Mouse (Mus musculus) hindbrain, embryonic 15.5 days (tissue): Measurements from ENCODE around the gene Lysmd3. TPM values are rescaled to one million over a fixed set of nuclear protein-coding genes. Genes with fewer than 3 reads are reported as not detected.
"Not testable (repeated sequence)": the region's sequence is repeated elsewhere in the genome, so short reads cannot be mapped to it uniquely, and the experiment has no call there.

Source experiments
- ATAC-seq: fragments of 200-750 bp; cut with Nextera tagmentation; 2 replicates; pipeline ENCODE4 v1.8.0; 2017; ENCODE audit warnings: low read depth, moderate number of reproducible peaks, moderate TSS enrichment; ENCODE audit not compliant: low FRiP score
- H3K27ac ChIP-seq: fragments of 300-500 bp; sonication (generic); replicated peaks from 2 replicates; pipeline ENCODE4 v1.5.1; 2015; ENCODE audit warnings: mild to moderate bottlenecking, inconsistent platforms
- H3K27me3 ChIP-seq: fragments of 300-500 bp; sonication (generic); 2 replicates; pipeline ENCODE4 v1.6.1; 2015; ENCODE audit warnings: control low read depth, inconsistent platforms
- H3K36me3 ChIP-seq: fragments of 300-500 bp; sonication (generic); 2 replicates; pipeline ENCODE4 v1.6.1; 2015; ENCODE audit warnings: control low read depth, inconsistent platforms
- H3K4me1 ChIP-seq: fragments of 300-500 bp; sonication (generic); replicated peaks from 2 replicates; pipeline ENCODE4 v1.6.1; 2015; ENCODE audit warnings: control low read depth, inconsistent platforms
- H3K4me2 ChIP-seq: fragments of 300-500 bp; sonication (generic); 2 replicates; pipeline ENCODE4 v1.6.1; 2015; ENCODE audit warnings: moderate library complexity, mild to moderate bottlenecking, inconsistent platforms
- H3K4me3 ChIP-seq: fragments of 300-500 bp; sonication (generic); 2 replicates; pipeline ENCODE4 v1.5.1; 2015; ENCODE audit warnings: mild to moderate bottlenecking, inconsistent platforms
- H3K9ac ChIP-seq: fragments of 300-500 bp; sonication (generic); 2 replicates; pipeline ENCODE4 v1.6.1; 2015; ENCODE audit warnings: inconsistent platforms
- H3K9me3 ChIP-seq: fragments of 300-500 bp; sonication (generic); 2 replicates; pipeline ENCODE4 v1.6.1; 2016; ENCODE audit warnings: control low read depth, inconsistent platforms
- WGBS: fragments of 180-500 bp; shearing (Covaris S2); methylation state at CpG from one replicate; pipeline ENCODE4 v1.1.7; 2015; 5-methylcytosine and 5-hydroxymethylcytosine counted together
- polyA plus RNA-seq: library from polyadenylated mRNA; unstranded; fragments of >200 nt; fragmentation: Nextera tagmentation; extraction: Ambion mirVana; gene quantifications from 2 replicates; pipeline ENCODE4 v1.2.1, GENCODE M21; 2015

Gene Lysmd3
- polyA plus RNA-seq = 17.3 and 19.3 TPM in 2 replicates

GRCm38 (mm10) chr13:81657351-81658052, at the start of gene Lysmd3:
TSS of gene Lysmd3 (plus strand) at chr13:81657663.
- WGBS = under 1% methylated on average over 65 of the region's 73 CpGs
- no peaks in the 10 kb centered on the region for H3K36me3 ChIP-seq

GRCm38 (mm10) chr13:81610349-81610748, 47.1 kb upstream of the Lysmd3 start:
- no peaks in the 10 kb centered on the region for H3K9me3 ChIP-seq
- no peak overlapping the region for H3K4me3 ChIP-seq
- no peak for ATAC-seq
- WGBS = 91% methylated on average over 4 of the region's 4 CpGs
- no peak overlapping the region for H3K9ac ChIP-seq
- no peaks in the 10 kb centered on the region for H3K4me1 ChIP-seq
- no peaks in the 10 kb centered on the region for H3K36me3 ChIP-seq
- H3K27me3 ChIP-seq = no peaks in the 10 kb centered on the region
- no peak overlapping the region for H3K27ac ChIP-seq
- no peak overlapping the region for H3K4me2 ChIP-seq

More at GRCm38 (mm10) chr13:81657351-81658052, at the start of gene Lysmd3:
- H3K4me3 ChIP-seq = peak within 1 kb of the TSS; percentile 73
- peaks cover 23% of the 10 kb centered on the region for H3K4me1 ChIP-seq
- H3K9me3 ChIP-seq = no peaks in the 10 kb centered on the region
- peak within 1 kb of the TSS; percentile 90 for H3K27ac ChIP-seq
- H3K9ac ChIP-seq = peak within 1 kb of the TSS; percentile 80
- peak within 1 kb of the TSS; percentile 68 for H3K4me2 ChIP-seq
- no peaks in the 10 kb centered on the region for H3K27me3 ChIP-seq
- ATAC-seq = peak; percentile 100

DNA sequence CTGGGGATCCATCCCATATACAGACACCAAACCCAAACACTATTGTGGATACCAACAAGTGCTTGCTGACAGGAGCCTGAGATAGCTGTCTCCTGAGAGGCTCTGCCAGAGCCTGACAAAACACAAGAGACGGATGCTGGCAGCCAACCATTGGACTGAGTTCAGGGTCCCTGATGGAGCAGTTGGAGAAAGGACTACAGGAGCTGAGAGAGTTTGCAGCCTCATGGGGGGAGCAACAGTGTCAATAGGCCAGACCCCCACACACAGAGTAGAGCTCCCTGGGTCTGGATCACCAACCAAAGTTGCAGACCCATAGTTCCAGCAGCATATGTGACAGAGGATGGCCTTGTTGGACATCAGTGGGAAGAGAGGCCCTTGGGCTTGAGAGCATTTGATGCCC, 29.6 kb upstream of the Lysmd3 start:
- H3K9ac ChIP-seq, H3K4me2 ChIP-seq, H3K4me1 ChIP-seq, H3K4me3 ChIP-seq, H3K9me3 ChIP-seq, H3K27ac ChIP-seq, H3K27me3 ChIP-seq, H3K36me3 ChIP-seq: not testable (repeated sequence)
- WGBS = 47% methylated on average over 1 of the region's 1 CpGs
- ATAC-seq = peak; percentile 20; the same call in 1 of the 2 replicates

DNA sequence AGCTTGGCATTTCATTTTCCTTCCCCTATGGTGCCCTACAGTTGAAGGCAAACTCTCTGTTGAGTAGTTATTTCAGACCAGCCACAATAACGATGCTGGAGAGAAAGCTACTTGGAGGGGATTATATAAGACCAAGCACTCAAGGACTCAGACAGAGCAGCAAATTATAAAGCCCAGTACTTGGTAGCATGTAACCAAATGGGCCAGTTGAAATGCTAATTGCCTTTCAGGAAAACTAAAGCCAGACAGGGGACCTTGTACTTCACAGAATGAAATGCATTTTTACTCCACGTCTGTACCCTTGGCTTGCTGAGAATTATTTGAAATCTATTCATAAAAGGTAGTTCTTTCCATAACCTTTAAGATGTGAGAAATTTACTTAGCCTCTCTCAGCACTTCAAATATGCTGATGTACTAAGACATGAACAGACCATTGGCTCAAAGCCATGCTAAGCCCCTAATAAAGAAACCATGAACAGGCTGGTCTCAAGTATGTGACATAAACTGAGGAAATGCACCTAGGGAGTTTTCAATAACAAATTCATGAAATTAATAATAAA, 28.8 kb upstream of the Lysmd3 start:
- no peak for ATAC-seq
- WGBS = 17% methylated on average over 2 of the region's 2 CpGs
- H3K9ac ChIP-seq = no peak overlapping the region
- H3K4me2 ChIP-seq = no peak overlapping the region
- H3K27ac ChIP-seq = no peak overlapping the region
- H3K36me3 ChIP-seq = no peaks in the 10 kb centered on the region
- H3K9me3 ChIP-seq = no peaks in the 10 kb centered on the region
- peaks cover 6% of the 10 kb centered on the region; the same call in 1 of the 2 replicates for H3K27me3 ChIP-seq
- no peak overlapping the region for H3K4me3 ChIP-seq
- H3K4me1 ChIP-seq = peaks cover 9% of the 10 kb centered on the region

GRCm38 (mm10) chr13:81629395-81629794, 28.1 kb upstream of the Lysmd3 start:
- Histone ChIP-seq H3K9me3 (no peaks in the 10 kb centered on the region), H3K36me3 (no peaks in the 10 kb centered on the region), H3K27me3 (peaks cover 6% of the 10 kb centered on the region; the same call in 1 of the 2 replicates), H3K9ac (no peak overlapping the region), H3K4me1 (peaks cover 9% of the 10 kb centered on the region), H3K4me3 (no peak overlapping the region), H3K4me2 (no peak overlapping the region), H3K27ac (no peak overlapping the region)
- WGBS = 25% methylated on average over 3 of the region's 3 CpGs
- no peak for ATAC-seq

DNA sequence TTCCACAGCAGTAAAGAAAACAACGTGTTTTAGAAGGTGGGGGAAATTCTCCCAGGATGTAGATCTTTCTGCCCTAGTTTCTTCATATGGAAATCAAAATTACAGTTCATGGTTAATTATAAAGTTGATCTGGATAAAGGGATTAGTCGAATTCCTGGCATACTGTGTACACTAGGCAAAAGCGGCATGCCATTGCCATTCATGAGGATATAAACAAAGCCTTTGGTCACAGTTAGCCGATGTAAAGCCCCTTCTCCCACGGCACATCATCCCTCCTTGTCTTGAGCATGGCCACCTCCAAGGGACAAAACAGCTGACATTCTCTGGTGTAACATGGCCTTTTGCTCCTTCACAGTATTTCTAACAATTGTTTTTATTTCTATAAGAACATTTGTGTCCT, 26.9 kb upstream of the Lysmd3 start:
- peaks cover 9% of the 10 kb centered on the region for H3K4me1 ChIP-seq
- peaks cover 6% of the 10 kb centered on the region; the same call in 1 of the 2 replicates for H3K27me3 ChIP-seq
- 8% methylated on average over 5 of the region's 5 CpGs for WGBS
- peak overlapping the region; percentile 17 for H3K4me2 ChIP-seq
- H3K4me3 ChIP-seq = no peak overlapping the region
- no peak overlapping the region for H3K27ac ChIP-seq
- H3K9ac ChIP-seq = no peak overlapping the region
- no peak for ATAC-seq
- H3K9me3 ChIP-seq = no peaks in the 10 kb centered on the region
- H3K36me3 ChIP-seq = no peaks in the 10 kb centered on the region

DNA sequence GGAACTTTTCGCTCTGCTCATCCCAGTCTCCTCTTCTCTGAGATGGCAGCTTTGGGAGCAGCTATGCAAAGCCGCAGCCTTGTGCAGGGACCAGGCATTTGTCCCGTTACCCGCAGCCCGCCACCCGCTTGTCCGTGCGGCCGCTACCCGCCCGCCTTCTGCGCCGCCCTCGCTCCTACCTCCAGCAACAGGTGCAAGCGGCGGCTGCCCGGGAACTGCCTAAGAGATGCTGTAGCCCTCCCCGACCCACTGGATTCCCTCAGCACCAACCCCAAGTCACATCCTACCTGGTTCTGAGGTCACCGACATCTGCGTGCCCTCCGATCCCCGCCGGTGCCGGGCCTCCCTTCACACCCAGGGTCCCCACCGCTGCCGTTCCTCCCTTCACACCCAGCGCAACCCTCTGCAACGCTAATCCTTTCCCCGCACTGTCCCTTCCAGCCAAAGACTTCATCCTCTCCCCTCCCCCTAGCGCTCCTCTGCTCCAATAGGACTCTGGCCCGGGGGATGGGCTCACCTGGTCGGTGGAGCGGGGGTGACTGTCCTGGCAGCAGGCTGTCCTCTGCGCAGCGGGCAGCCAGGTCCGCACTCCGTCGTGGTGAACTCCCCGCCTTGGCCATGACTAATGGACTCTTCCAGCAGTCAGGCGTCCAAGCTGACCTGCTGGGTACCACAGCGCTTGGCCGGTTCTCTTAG, 24.6 kb upstream of the Lysmd3 start, which contains the start of gene Adgrv1:
Adgrv1 (minus strand) TSS at position 435 of the 696 bp plus-strand sequence.
- H3K36me3 ChIP-seq = no peaks in the 10 kb centered on the region
- peak; percentile 99 for ATAC-seq
- H3K9ac ChIP-seq = peak within 1 kb of the TSS; percentile 47
- peaks cover 6% of the 10 kb centered on the region; the same call in 1 of the 2 replicates for H3K27me3 ChIP-seq
- H3K4me1 ChIP-seq = peaks cover 9% of the 10 kb centered on the region
- no peaks in the 10 kb centered on the region for H3K9me3 ChIP-seq
- under 1% methylated on average over 42 of the region's 42 CpGs for WGBS
- peak within 1 kb of the TSS; percentile 98 for H3K4me2 ChIP-seq
- H3K27ac ChIP-seq = peak within 1 kb of the TSS; percentile 29; the same call in 1 of the 2 replicates
- H3K4me3 ChIP-seq = peak within 1 kb of the TSS; percentile 71

DNA sequence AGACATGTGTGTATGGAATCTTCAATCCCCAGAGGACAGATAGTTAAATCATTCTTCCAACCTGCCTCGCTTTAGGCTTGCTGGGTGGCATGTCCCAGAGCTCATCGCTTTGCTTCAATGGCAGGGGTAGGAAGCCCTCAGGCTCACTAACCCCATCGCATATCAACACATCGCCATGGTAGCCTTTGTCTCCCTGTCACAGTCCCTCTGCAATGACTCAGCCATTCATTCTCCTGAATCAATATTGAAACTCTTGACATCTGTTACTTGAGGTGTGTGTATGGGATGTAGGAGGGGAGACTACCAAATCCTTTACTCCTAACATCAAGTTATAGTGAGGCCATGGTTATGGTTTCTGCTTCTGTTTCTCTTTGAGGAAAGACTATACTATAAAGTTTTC, 17.8 kb upstream of the Lysmd3 start:
- H3K36me3 ChIP-seq = no peaks in the 10 kb centered on the region
- H3K4me3 ChIP-seq = no peak overlapping the region
- H3K27me3 ChIP-seq = no peaks in the 10 kb centered on the region
- 3% methylated on average over 4 of the region's 4 CpGs for WGBS
- no peak overlapping the region for H3K4me2 ChIP-seq
- H3K9ac ChIP-seq = no peak overlapping the region
- H3K27ac ChIP-seq = no peak overlapping the region
- 0 out of 2 replicates have a peak, but pooled peaks have one; percentile 27 for ATAC-seq
- H3K9me3 ChIP-seq = no peaks in the 10 kb centered on the region
- no peaks in the 10 kb centered on the region for H3K4me1 ChIP-seq

DNA sequence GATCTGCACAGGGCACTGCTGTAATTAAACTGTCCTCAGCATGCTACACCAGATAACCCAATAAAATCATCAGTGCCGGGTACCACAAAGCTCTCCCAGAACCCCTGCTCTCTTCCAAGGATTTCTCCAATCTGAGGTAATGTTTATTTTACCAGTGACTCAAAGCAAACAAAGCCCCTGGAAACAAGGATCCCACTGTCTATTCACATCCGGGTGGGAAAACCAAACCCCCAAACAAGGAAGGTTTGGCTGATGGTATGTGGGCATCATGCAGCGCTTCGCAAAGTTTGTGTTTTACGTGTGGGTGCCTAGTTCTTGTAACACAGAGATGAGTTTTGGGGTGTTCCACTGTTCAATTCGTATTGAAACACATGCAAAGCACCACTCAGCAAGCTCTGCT, 16.6 kb upstream of the Lysmd3 start:
- H3K9me3 ChIP-seq = no peaks in the 10 kb centered on the region
- H3K4me3 ChIP-seq = no peak overlapping the region
- 35% methylated on average over 6 of the region's 6 CpGs for WGBS
- H3K4me1 ChIP-seq = no peaks in the 10 kb centered on the region
- no peak overlapping the region for H3K9ac ChIP-seq
- peak overlapping the region; percentile 54; the same call in 1 of the 2 replicates for H3K4me2 ChIP-seq
- H3K36me3 ChIP-seq = no peaks in the 10 kb centered on the region
- ATAC-seq = no peak; the same call in 1 of the 2 replicates
- no peak overlapping the region for H3K27ac ChIP-seq
- no peaks in the 10 kb centered on the region for H3K27me3 ChIP-seq

DNA sequence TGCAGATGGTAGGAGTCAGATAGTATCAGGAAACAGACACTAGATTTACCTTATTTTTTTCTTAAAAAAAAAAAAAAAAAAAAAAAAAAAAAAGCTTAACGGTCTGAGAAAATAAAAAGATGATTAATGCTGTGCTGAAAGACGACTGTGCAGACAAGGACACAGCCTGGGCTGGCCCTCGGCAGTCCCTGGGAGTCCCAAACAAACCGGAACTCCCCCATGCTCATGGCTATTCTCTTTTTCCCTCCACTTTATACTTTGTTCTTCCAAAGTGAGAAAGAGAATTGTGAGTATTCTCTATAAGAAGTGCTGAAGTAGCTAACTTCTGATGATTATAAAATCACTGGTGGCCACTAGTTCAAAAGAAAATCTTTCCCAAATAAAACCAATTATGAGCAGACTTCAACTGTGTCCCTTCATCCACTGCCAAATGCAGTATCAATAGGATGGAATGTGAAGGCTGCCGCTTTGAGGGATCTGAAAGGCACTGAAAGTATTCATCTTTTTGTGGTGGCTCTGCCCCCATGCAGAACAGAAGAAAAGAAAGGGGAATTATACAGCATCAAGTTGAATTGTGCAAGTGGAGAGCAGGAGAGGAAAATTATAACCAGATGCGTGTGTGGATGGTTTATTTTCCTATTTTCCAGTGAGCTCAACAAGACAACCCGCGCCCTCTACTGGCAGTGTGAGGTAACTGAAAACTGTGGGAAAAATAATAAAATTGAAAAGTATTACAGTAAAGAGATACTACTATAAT, 16.0 kb upstream of the Lysmd3 start:
- H3K4me2 ChIP-seq = peak overlapping the region; percentile 54
- no peak overlapping the region for H3K27ac ChIP-seq
- ATAC-seq = peak; percentile 46; the same call in 1 of the 2 replicates
- H3K36me3 ChIP-seq = no peaks in the 10 kb centered on the region
- WGBS = 2% methylated on average over 8 of the region's 8 CpGs
- no peaks in the 10 kb centered on the region for H3K4me1 ChIP-seq
- H3K4me3 ChIP-seq = peak overlapping the region; percentile 17; the same call in 1 of the 2 replicates
- no peak overlapping the region for H3K9ac ChIP-seq
- H3K27me3 ChIP-seq = no peaks in the 10 kb centered on the region
- no peaks in the 10 kb centered on the region for H3K9me3 ChIP-seq

DNA sequence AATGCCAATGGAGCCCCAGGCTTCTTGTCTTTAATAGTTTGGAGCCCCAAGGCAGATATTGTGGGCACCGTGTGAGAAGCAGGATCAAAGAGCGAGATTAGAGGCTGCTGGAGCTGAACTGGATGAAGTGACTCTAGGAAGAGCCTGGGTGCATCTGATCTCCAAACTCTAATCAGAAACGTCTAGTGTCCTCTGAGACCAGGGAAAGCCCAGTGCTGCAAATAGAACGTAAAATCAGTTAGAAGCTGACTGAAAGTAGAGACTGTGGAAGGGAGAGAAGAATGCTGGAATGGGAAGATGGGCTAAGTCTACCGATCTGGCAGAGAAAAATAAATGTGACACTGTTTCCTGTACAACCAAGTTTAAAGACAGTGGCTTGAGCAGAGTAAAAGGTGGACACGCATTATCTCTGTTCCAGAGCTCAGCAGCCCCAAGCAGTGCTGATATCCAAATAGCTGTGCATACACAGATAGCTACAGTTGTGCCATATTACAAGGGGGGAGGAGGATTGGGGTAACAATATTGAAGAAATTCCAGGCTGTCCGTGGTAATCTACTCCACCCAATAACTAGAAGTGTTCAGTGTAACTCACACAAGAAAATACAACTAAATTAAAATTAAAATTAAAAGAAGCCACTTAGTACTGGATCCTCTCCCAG, 14.8 kb upstream of the Lysmd3 start:
- no peaks in the 10 kb centered on the region for H3K4me1 ChIP-seq
- H3K4me3 ChIP-seq = no peak overlapping the region
- H3K9ac ChIP-seq = no peak overlapping the region
- H3K4me2 ChIP-seq = no peak overlapping the region
- H3K9me3 ChIP-seq = no peaks in the 10 kb centered on the region
- no peak for ATAC-seq
- no peaks in the 10 kb centered on the region for H3K36me3 ChIP-seq
- H3K27me3 ChIP-seq = no peaks in the 10 kb centered on the region
- WGBS = 61% methylated on average over 7 of the region's 7 CpGs
- no peak overlapping the region for H3K27ac ChIP-seq
